Mouse (Mus musculus) MEL (cell line): ENCODE measurements at regions not wholly inside any gene's neighbourhood (a gene's known extent, or its start where the extent isn't known, plus 50 kb on each side); places are given as distances from the start of the nearest gene placed in this dataset.

Experiments
- DNase-seq: peaks from one replicate; pipeline ENCODE4 v3.0.0; 2011; ENCODE audit warnings: low read depth, low spot score
- H3K27ac ChIP-seq: 2 replicates; pipeline ENCODE4 v1.5.1; 2012; ENCODE audit warnings: low read depth, mild to moderate bottlenecking, control low read depth, low read length, moderate library complexity; ENCODE audit not compliant: control insufficient read depth
- H3K27me3 ChIP-seq, 2 experiments: fragments of 150-350 bp in 1 of 2; sonication (generic) in 1 of 2; 2 replicates each; pipeline ENCODE4 v1.6.1; 2012; ENCODE audit warnings: low read length in 2 of 2, mild to moderate bottlenecking in 2 of 2, improper control_type of control experiment in 1 of 2, moderate library complexity in 1 of 2; ENCODE audit not compliant: insufficient read depth in 2 of 2, control insufficient read depth in 1 of 2
- H3K36me3 ChIP-seq, 2 experiments: 2 replicates each; pipeline ENCODE4 v1.6.1; 2012 to 2014; ENCODE audit warnings: low read length in 2 of 2, improper control_type of control experiment in 1 of 2, inconsistent platforms in 1 of 2, mild to moderate bottlenecking in 1 of 2; ENCODE audit not compliant: insufficient read depth in 2 of 2, control insufficient read depth in 1 of 2
- H3K4me1 ChIP-seq, 2 experiments: fragments of 150-350 bp in 1 of 2; sonication (generic) in 1 of 2; 2 replicates each; pipeline ENCODE4 v1.6.1; 2012; ENCODE audit warnings: low read length in 2 of 2, improper control_type of control experiment in 1 of 2, mild to moderate bottlenecking in 1 of 2; ENCODE audit not compliant: insufficient read depth in 2 of 2, control insufficient read depth in 1 of 2
- H3K4me3 ChIP-seq, 2 experiments: fragments of 150-350 bp in 1 of 2; sonication (generic) in 1 of 2; 2 replicates each; pipeline ENCODE4 v1.5.1; 2012; ENCODE audit warnings: low read depth in 2 of 2, low read length in 2 of 2, mild to moderate bottlenecking in 2 of 2, moderate library complexity in 2 of 2, control low read depth in 1 of 2, improper control_type of control experiment in 1 of 2; ENCODE audit not compliant: control insufficient read depth in 1 of 2, insufficient read depth in 1 of 2
- H3K79me2 ChIP-seq: 2 replicates; pipeline ENCODE4 v1.6.1; 2012; ENCODE audit warnings: mild to moderate bottlenecking, low read length, moderate library complexity; ENCODE audit not compliant: control insufficient read depth, poor library complexity, insufficient read depth
- H3K9ac ChIP-seq: 2 replicates; pipeline ENCODE4 v1.6.1; 2012; ENCODE audit warnings: low read depth, mild to moderate bottlenecking, control low read depth, low read length, moderate library complexity; ENCODE audit not compliant: control insufficient read depth, poor library complexity, severe bottlenecking
- H3K9me3 ChIP-seq: fragments of 150-350 bp; sonication (generic); replicated peaks from 2 replicates; pipeline ENCODE4 v1.6.1; 2012; ENCODE audit warnings: mild to moderate bottlenecking, low read length, improper control_type of control experiment, moderate library complexity; ENCODE audit not compliant: insufficient read depth
- BHLHE40 ChIP-seq: IDR thresholded peaks from 2 replicates; pipeline ENCODE4 v1.6.1; 2012; ENCODE audit warnings: low read depth, mild to moderate bottlenecking, inconsistent platforms, low read length, improper control_type of control experiment, borderline replicate concordance
- CHD2 ChIP-seq: IDR thresholded peaks from 2 replicates; pipeline ENCODE4 v1.6.1; 2011; ENCODE audit warnings: low read length, improper control_type of control experiment
- ELF1 ChIP-seq: IDR thresholded peaks from 2 replicates; pipeline ENCODE4 v1.6.1; 2014; ENCODE audit warnings: low read depth, mild to moderate bottlenecking, inconsistent platforms, low read length, improper control_type of control experiment, moderate library complexity
- EP300 ChIP-seq, 2 experiments: IDR thresholded peaks; 2 replicates each; pipeline ENCODE4 v1.6.1; 2011; ENCODE audit warnings: improper control_type of control experiment in 2 of 2, low read length in 2 of 2, low read depth in 1 of 2, mild to moderate bottlenecking in 1 of 2
- ETS1 ChIP-seq: IDR thresholded peaks from 2 replicates; pipeline ENCODE4 v1.6.1; 2012; ENCODE audit warnings: low read depth, mild to moderate bottlenecking, inconsistent platforms, low read length, improper control_type of control experiment, moderate library complexity
- GATA1 ChIP-seq: IDR thresholded peaks from 2 replicates; pipeline ENCODE4 v1.6.1; 2011; ENCODE audit warnings: low read depth, low read length, improper control_type of control experiment
- HCFC1 ChIP-seq: IDR thresholded peaks from 2 replicates; pipeline ENCODE4 v1.6.1; 2012; ENCODE audit warnings: low read depth, mild to moderate bottlenecking, inconsistent platforms, low read length, improper control_type of control experiment, moderate library complexity
- KAT2A ChIP-seq: conservative IDR thresholded peaks from 2 replicates; pipeline ENCODE4 v1.6.1; 2012; ENCODE audit warnings: low read depth, low read length, improper control_type of control experiment, inconsistent platforms
- MAZ ChIP-seq: IDR thresholded peaks from 2 replicates; pipeline ENCODE4 v1.6.1; 2012; ENCODE audit warnings: low read depth, mild to moderate bottlenecking, inconsistent platforms, low read length, improper control_type of control experiment
- MEF2A ChIP-seq: IDR thresholded peaks from 2 replicates; pipeline ENCODE4 v1.6.1; 2014; ENCODE audit warnings: low read depth, mild to moderate bottlenecking, inconsistent platforms, low read length, improper control_type of control experiment; ENCODE audit not compliant: poor library complexity, insufficient replicate concordance, severe bottlenecking; ENCODE audit errors: extremely low read depth
- MXI1 ChIP-seq: IDR thresholded peaks from 2 replicates; pipeline ENCODE4 v1.6.1; 2011; ENCODE audit warnings: mild to moderate bottlenecking, low read depth, low read length, improper control_type of control experiment
- MYC ChIP-seq: IDR thresholded peaks from 2 replicates; pipeline ENCODE4 v1.6.1; 2011; ENCODE audit warnings: low read depth, mild to moderate bottlenecking, low read length, improper control_type of control experiment, moderate library complexity
- NRF1 ChIP-seq: IDR thresholded peaks from 2 replicates; pipeline ENCODE4 v1.6.1; 2014; ENCODE audit warnings: low read depth, mild to moderate bottlenecking, inconsistent platforms, low read length, improper control_type of control experiment, moderate library complexity; ENCODE audit not compliant: poor library complexity, insufficient read depth, severe bottlenecking
- POLR2A ChIP-seq, 2 experiments: IDR thresholded peaks; 2 replicates each; pipeline ENCODE4 v1.6.1; 2011 to 2012; ENCODE audit warnings: low read length in 2 of 2, mild to moderate bottlenecking in 2 of 2, control low read depth in 1 of 2, improper control_type of control experiment in 1 of 2, low read depth in 1 of 2, moderate library complexity in 1 of 2; ENCODE audit not compliant: control insufficient read depth in 1 of 2, insufficient read depth in 1 of 2, poor library complexity in 1 of 2
- RCOR1 ChIP-seq: IDR thresholded peaks from 2 replicates; pipeline ENCODE4 v1.6.1; 2012; ENCODE audit warnings: low read depth, mild to moderate bottlenecking, inconsistent platforms, low read length, improper control_type of control experiment
- SIN3A ChIP-seq: IDR thresholded peaks from 2 replicates; pipeline ENCODE4 v1.6.1; 2012; ENCODE audit warnings: low read length, improper control_type of control experiment, inconsistent platforms
- SMC3 ChIP-seq: IDR thresholded peaks from 2 replicates; pipeline ENCODE4 v1.6.1; 2011; ENCODE audit warnings: low read depth, low read length, improper control_type of control experiment
- TAL1 ChIP-seq: IDR thresholded peaks from 2 replicates; pipeline ENCODE4 v1.6.1; 2012; ENCODE audit warnings: mild to moderate bottlenecking, inconsistent platforms, low read length, moderate library complexity, mixed read lengths
- TBP ChIP-seq: IDR thresholded peaks from 2 replicates; pipeline ENCODE4 v1.8.0; 2011; ENCODE audit warnings: low read depth, low read length, improper control_type of control experiment
- TCF12 ChIP-seq: IDR thresholded peaks from 2 replicates; pipeline ENCODE4 v1.6.1; 2014; ENCODE audit warnings: low read depth, mild to moderate bottlenecking, inconsistent platforms, low read length, improper control_type of control experiment, moderate library complexity
- UBTF ChIP-seq: IDR thresholded peaks from 2 replicates; pipeline ENCODE4 v1.6.1; 2012; ENCODE audit warnings: low read depth, mild to moderate bottlenecking, inconsistent platforms, low read length, improper control_type of control experiment, moderate library complexity, borderline replicate concordance; ENCODE audit not compliant: insufficient read depth
- USF1 ChIP-seq: IDR thresholded peaks from 2 replicates; pipeline ENCODE4 v1.6.1; 2014; ENCODE audit warnings: low read depth, mild to moderate bottlenecking, inconsistent platforms, low read length, improper control_type of control experiment, moderate library complexity
- ZKSCAN1 ChIP-seq: IDR thresholded peaks from 2 replicates; pipeline ENCODE4 v1.6.1; 2012; ENCODE audit warnings: low read depth, mild to moderate bottlenecking, inconsistent platforms, low read length, improper control_type of control experiment, moderate library complexity
- ZNF384 ChIP-seq: IDR thresholded peaks from 2 replicates; pipeline ENCODE4 v1.6.1; 2012; ENCODE audit warnings: low read depth, mild to moderate bottlenecking, inconsistent platforms, low read length, improper control_type of control experiment

DNA sequence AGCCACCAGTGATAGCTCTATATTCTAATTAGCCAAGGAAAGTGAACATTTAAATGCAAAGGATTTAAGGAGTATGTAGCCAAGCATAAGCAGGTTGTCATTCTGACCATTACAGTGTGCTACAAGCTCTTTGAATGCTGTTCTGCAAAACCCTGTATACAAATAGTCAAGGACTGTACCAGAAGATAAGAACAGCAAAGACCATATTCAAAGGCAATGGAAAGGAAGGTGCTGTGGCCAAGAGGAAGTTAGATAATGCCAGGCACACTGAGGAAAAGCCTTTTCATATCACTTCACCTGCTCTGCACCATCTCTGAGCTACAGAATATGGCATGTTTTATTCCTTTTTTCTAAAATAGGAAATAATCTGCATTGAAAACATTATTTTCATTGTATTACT is 79.3 kb upstream of the Mtap start:
- Histone ChIP-seq H3K27me3 (no peaks in the 10 kb centered on the region), H3K9me3 (no peaks in the 10 kb centered on the region), H3K4me3 (no peak overlapping the region), H3K79me2 (no peaks in the 10 kb centered on the region), H3K27ac (peak overlapping the region; percentile 55), H3K9ac (no peak overlapping the region), H3K36me3 (peaks cover 0 to 18% of the 10 kb centered on the region in 2 experiments; a peak in 2 of 4 replicates), H3K4me1 (peaks cover 13 to 18% of the 10 kb centered on the region in 2 experiments)
- TF ChIP-seq TAL1 (peak; percentile 86), HCFC1 (0 out of 2 replicates have a peak, but pooled peaks have one; percentile 34), RCOR1 (peak; percentile 82), TBP (0 out of 2 replicates have a peak, but pooled peaks have one; percentile 39), ETS1 (peak; percentile 85), MXI1 (peak; percentile 25; the same call in 1 of the 2 replicates), EP300 (IDR thresholded peaks at IDR 0.05; ENCODE audit: low read depth in 1 of 2, low read length in 2 of 2) (peak; percentile 89 to 95), ZNF384 (peak; percentile 19; the same call in 1 of the 2 replicates), GATA1 (peak; percentile 93), TCF12 (peak; percentile 86), SIN3A (peak; percentile 67; the same call in 1 of the 2 replicates), MEF2A (no peak), POLR2A (IDR thresholded peaks at IDR 0.05; ENCODE audit: control insufficient read depth in 1 of 2, insufficient read depth in 1 of 2, low read depth in 1 of 2, low read length in 2 of 2, poor library complexity in 1 of 2) (no peak), BHLHE40 (peak; percentile 50; the same call in 1 of the 2 replicates), CHD2 (no peak)
- peak; percentile 81 for DNase-seq

GRCm38 (mm10) chr4:89057135-89057534 is 79.8 kb upstream of the Mtap start:
- Histone ChIP-seq H3K36me3 (peaks cover 0 to 20% of the 10 kb centered on the region in 2 experiments; a peak in 2 of 4 replicates), H3K27me3 (no peaks in the 10 kb centered on the region), H3K79me2 (no peaks in the 10 kb centered on the region), H3K9me3 (no peaks in the 10 kb centered on the region), H3K27ac (peak overlapping the region; percentile 55)
- TF ChIP-seq SMC3 (no peak), KAT2A (no peak), MYC (0 out of 2 replicates have a peak, but pooled peaks have one; percentile 17), ZKSCAN1 (no peak), SIN3A (no peak), USF1 (no peak), MXI1 (0 out of 2 replicates have a peak, but pooled peaks have one; percentile 7), TAL1 (no peak), ELF1 (no peak), RCOR1 (no peak), ZNF384 (0 out of 2 replicates have a peak, but pooled peaks have one; percentile 35), NRF1 (no peak), TCF12 (no peak), GATA1 (no peak), MAZ (no peak), UBTF (no peak), ETS1 (0 out of 2 replicates have a peak, but pooled peaks have one; percentile 5), MEF2A (no peak)
- TF ChIP-seq, all 39 proteins: peak for 4
- no peak for DNase-seq
- H3K4me1 ChIP-seq: peaks cover 14 to 22% of the 10 kb centered on the region in 2 experiments
- H3K9ac ChIP-seq: no peak overlapping the region
- H3K4me3 ChIP-seq: no peak overlapping the region
